Mouse (Mus musculus): ENCODE data around the gene Fkbp9. TPM values are rescaled to one million over a fixed set of nuclear protein-coding genes. Genes with fewer than 3 reads are reported as not detected.

The Fkbp9 gene
- polyA plus RNA-seq, 1 experiment: 19.7 TPM

- no peaks in the 10 kb centered on the region for H3K27me3 ChIP-seq (ENCODE audit: control insufficient read depth, insufficient read depth, low read length)
- no peak for DNase-seq
- WGBS: 93% methylated on average over 2 of the region's 2 CpGs
- TF ChIP-seq CTCF (IDR thresholded peaks at IDR 0.05; ENCODE audit: borderline replicate concordance, insufficient read depth, low read depth, low read length) (no peak), POLR2A (IDR thresholded peaks at IDR 0.05; ENCODE audit: borderline replicate concordance, insufficient read depth, low read length) (no peak)
- H3K4me3 ChIP-seq (replicated peaks; ENCODE audit: insufficient read depth, low read depth, low read length): no peak overlapping the region
- H3K4me1 ChIP-seq (ENCODE audit: control insufficient read depth, insufficient read depth, low read length): no peaks in the 10 kb centered on the region
- H3K27ac ChIP-seq (ENCODE audit: insufficient read depth, low read length): no peak overlapping the region
These were observed 38.2 kb downstream of the Fkbp9 start for GRCm38 (mm10) chr6:56870027-56870426.

- H3K27me3 ChIP-seq (ENCODE audit: control insufficient read depth, insufficient read depth, low read length): no peaks in the 10 kb centered on the region
- H3K27ac ChIP-seq (ENCODE audit: insufficient read depth, low read length): no peak overlapping the region
- no peaks in the 10 kb centered on the region for H3K4me1 ChIP-seq (ENCODE audit: control insufficient read depth, insufficient read depth, low read length)
- H3K4me3 ChIP-seq (replicated peaks; ENCODE audit: insufficient read depth, low read depth, low read length): no peak overlapping the region
- TF ChIP-seq CTCF (IDR thresholded peaks at IDR 0.05; ENCODE audit: borderline replicate concordance, insufficient read depth, low read depth, low read length) (no peak), POLR2A (IDR thresholded peaks at IDR 0.05; ENCODE audit: borderline replicate concordance, insufficient read depth, low read length) (no peak)
- no peak for DNase-seq
- WGBS: 85% methylated on average over 4 of the region's 4 CpGs
These were observed 45.0 kb downstream of the Fkbp9 start for GRCm38 (mm10) chr6:56876870-56877269.

DNA sequence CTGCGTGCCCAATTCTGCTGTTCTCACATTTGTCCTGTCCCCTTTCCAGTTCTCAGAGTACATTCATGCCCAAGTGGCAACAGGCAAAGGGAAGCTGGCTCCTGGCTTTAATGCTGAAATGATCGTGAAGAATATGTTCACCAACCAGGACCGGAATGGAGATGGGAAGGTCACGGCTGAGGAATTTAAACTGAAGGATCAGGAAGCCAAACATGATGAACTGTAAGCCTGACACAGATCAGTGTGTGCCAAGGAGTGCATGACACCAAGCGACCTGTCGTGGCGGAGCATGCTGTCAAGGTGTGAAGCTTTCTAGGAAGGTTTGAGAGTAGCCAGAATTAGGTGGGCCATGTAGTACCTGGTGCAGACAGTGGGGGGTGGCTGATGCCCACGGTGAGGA, 46.1 kb downstream of the Fkbp9 start:
- no peaks in the 10 kb centered on the region for H3K27me3 ChIP-seq (ENCODE audit: control insufficient read depth, insufficient read depth, low read length)
- whole genome bisulfite sequencing: 87% methylated on average over 8 of the region's 8 CpGs
- TF ChIP-seq POLR2A (IDR thresholded peaks at IDR 0.05; ENCODE audit: borderline replicate concordance, insufficient read depth, low read length): no peak
- TF ChIP-seq CTCF (IDR thresholded peaks at IDR 0.05; ENCODE audit: borderline replicate concordance, insufficient read depth, low read depth, low read length): no peak
- no peak overlapping the region for H3K27ac ChIP-seq (ENCODE audit: insufficient read depth, low read length)
- DNase-seq: no peak
- no peaks in the 10 kb centered on the region for H3K4me1 ChIP-seq (ENCODE audit: control insufficient read depth, insufficient read depth, low read length)
- no peak overlapping the region for H3K4me3 ChIP-seq (replicated peaks; ENCODE audit: insufficient read depth, low read depth, low read length)

- Histone ChIP-seq H3K4me3 (replicated peaks; ENCODE audit: insufficient read depth, low read depth, low read length) (no peak overlapping the region), H3K27me3 (ENCODE audit: control insufficient read depth, insufficient read depth, low read length) (no peaks in the 10 kb centered on the region), H3K27ac (ENCODE audit: insufficient read depth, low read length) (no peak overlapping the region), H3K4me1 (ENCODE audit: control insufficient read depth, insufficient read depth, low read length) (no peaks in the 10 kb centered on the region)
- no peak for DNase-seq
- 58% methylated on average over 1 of the region's 1 CpGs for WGBS
- TF ChIP-seq CTCF (IDR thresholded peaks at IDR 0.05; ENCODE audit: borderline replicate concordance, insufficient read depth, low read depth, low read length) (no peak), POLR2A (IDR thresholded peaks at IDR 0.05; ENCODE audit: borderline replicate concordance, insufficient read depth, low read length) (no peak)
These were observed 47.6 kb downstream of the Fkbp9 start for GRCm38 (mm10) chr6:56879352-56879955.

- no peaks in the 10 kb centered on the region for H3K4me1 ChIP-seq (ENCODE audit: control insufficient read depth, insufficient read depth, low read length)
- H3K27me3 ChIP-seq (ENCODE audit: control insufficient read depth, insufficient read depth, low read length): no peaks in the 10 kb centered on the region
- no peak overlapping the region for H3K4me3 ChIP-seq (replicated peaks; ENCODE audit: insufficient read depth, low read depth, low read length)
- no peak overlapping the region for H3K27ac ChIP-seq (ENCODE audit: insufficient read depth, low read length)
- peak; percentile 40 to 42 for DNase-seq
- WGBS: 40% methylated on average over 6 of the region's 6 CpGs
- TF ChIP-seq CTCF (IDR thresholded peaks at IDR 0.05; ENCODE audit: borderline replicate concordance, insufficient read depth, low read depth, low read length) (no peak), POLR2A (IDR thresholded peaks at IDR 0.05; ENCODE audit: borderline replicate concordance, insufficient read depth, low read length) (no peak)
These were observed 56.7 kb downstream of the Fkbp9 start for GRCm38 (mm10) chr6:56888561-56888960.

DNA sequence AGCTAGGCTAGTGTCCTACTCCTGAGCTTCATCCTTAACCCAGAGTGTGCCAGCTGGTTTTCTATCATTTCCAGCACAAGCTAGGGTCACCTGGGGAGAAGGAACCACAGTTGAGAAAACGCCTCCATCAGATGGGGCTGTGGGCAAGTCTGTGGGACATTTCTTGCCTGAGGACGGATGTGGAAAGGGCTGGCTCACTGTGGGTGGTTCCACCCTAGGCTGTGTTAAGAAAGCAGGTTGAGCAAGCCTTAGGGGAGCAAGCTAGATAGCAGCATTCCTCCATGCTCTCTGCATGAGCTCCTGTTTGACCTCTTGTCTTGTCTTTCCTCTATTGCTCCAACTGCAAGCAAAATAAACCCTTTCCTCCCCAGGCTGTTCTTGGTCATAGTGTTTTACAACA, 58.9 kb downstream of the Fkbp9 start:
- no peaks in the 10 kb centered on the region for H3K27me3 ChIP-seq (ENCODE audit: control insufficient read depth, insufficient read depth, low read length)
- no peak for DNase-seq
- H3K27ac ChIP-seq (ENCODE audit: insufficient read depth, low read length): no peak overlapping the region
- no peak overlapping the region for H3K4me3 ChIP-seq (replicated peaks; ENCODE audit: insufficient read depth, low read depth, low read length)
- TF ChIP-seq CTCF (IDR thresholded peaks at IDR 0.05; ENCODE audit: borderline replicate concordance, insufficient read depth, low read depth, low read length) (no peak), POLR2A (IDR thresholded peaks at IDR 0.05; ENCODE audit: borderline replicate concordance, insufficient read depth, low read length) (no peak)
- 80% methylated on average over 2 of the region's 2 CpGs for WGBS
- H3K4me1 ChIP-seq (ENCODE audit: control insufficient read depth, insufficient read depth, low read length): no peaks in the 10 kb centered on the region

DNA sequence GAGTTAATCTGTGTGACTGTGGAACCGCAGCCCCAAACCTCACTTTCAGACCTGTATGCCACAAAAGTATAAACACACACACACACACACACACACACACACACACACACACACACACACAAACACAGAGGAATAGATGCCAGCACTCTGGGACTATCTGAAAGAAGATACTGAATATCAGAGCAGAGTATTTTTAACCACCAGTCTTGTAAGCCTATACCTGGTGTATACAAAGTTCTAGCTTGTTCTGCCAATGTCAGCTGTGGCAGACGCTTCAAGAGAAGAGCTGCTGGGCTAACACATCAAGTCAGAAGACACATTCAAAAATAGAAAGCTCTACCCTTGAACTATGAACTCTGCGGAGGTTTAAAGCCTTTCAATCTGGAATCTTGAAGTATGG, 67.7 kb downstream of the Fkbp9 start:
- no peak overlapping the region for H3K4me3 ChIP-seq (replicated peaks; ENCODE audit: insufficient read depth, low read depth, low read length)
- DNase-seq: no peak
- H3K4me1 ChIP-seq (ENCODE audit: control insufficient read depth, insufficient read depth, low read length): peaks cover 12% of the 10 kb centered on the region
- 86% methylated on average over 3 of the region's 3 CpGs for WGBS
- no peaks in the 10 kb centered on the region for H3K27me3 ChIP-seq (ENCODE audit: control insufficient read depth, insufficient read depth, low read length)
- no peak overlapping the region for H3K27ac ChIP-seq (ENCODE audit: insufficient read depth, low read length)
- TF ChIP-seq POLR2A (IDR thresholded peaks at IDR 0.05; ENCODE audit: borderline replicate concordance, insufficient read depth, low read length) (no peak), CTCF (IDR thresholded peaks at IDR 0.05; ENCODE audit: borderline replicate concordance, insufficient read depth, low read depth, low read length) (no peak)

GRCm38 (mm10) chr6:56901336-56901735, 69.5 kb downstream of the Fkbp9 start:
- WGBS: 76% methylated on average over 3 of the region's 3 CpGs
- DNase-seq: no peak

More at GRCm38 (mm10) chr6:56901336-56901735, 69.5 kb downstream of the Fkbp9 start:
- Histone ChIP-seq H3K27ac (ENCODE audit: insufficient read depth, low read length) (no peak overlapping the region), H3K4me1 (ENCODE audit: control insufficient read depth, insufficient read depth, low read length) (peaks cover 12% of the 10 kb centered on the region), H3K4me3 (replicated peaks; ENCODE audit: insufficient read depth, low read depth, low read length) (no peak overlapping the region), H3K27me3 (ENCODE audit: control insufficient read depth, insufficient read depth, low read length) (no peaks in the 10 kb centered on the region)
- TF ChIP-seq CTCF (IDR thresholded peaks at IDR 0.05; ENCODE audit: borderline replicate concordance, insufficient read depth, low read depth, low read length) (no peak), POLR2A (IDR thresholded peaks at IDR 0.05; ENCODE audit: borderline replicate concordance, insufficient read depth, low read length) (no peak)

All from cerebellum, adult 2 months (tissue).